Mouse (Mus musculus): Measurements from ENCODE around the gene Zbed5. TPM values are rescaled to one million over a fixed set of nuclear protein-coding genes. Genes with fewer than 3 reads are reported as not detected.

Zbed5 gene
- total and polyA plus RNA-seq, 3 experiments, result 4.0 to 4.2 TPM; not detected in 1

DNA sequence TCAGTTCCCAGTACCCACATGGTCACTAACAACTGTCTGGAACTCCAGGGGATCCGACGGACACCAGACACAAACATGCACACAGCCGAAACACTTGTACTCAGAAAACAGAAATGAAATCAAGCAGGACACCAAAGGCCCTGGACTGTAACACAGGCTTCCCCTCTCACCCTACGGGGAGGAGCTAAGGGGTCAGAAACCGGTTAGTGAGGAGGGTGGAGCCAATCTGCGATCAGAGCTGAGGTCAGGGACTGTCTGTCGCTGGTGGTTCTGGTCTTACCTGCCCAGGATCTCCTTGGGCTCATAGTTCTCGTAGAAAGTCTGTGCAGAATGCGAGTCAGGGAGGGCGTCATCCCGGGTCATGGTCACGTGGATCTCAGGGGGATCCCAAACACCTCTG, 21.6 kb upstream of the Zbed5 start:
- no peak overlapping the region for H3K4me3 ChIP-seq (ENCODE audit: control insufficient read depth in 1 of 2, insufficient read depth in 1 of 2, low read depth in 2 of 2, low read length in 2 of 2)
- no peak overlapping the region for H3K27ac ChIP-seq (ENCODE audit: control insufficient read depth, low read depth, low read length)
- H3K79me2 ChIP-seq (ENCODE audit: control insufficient read depth, insufficient read depth, low read length, poor library complexity), result no peaks in the 10 kb centered on the region
- no peak overlapping the region for H3K9ac ChIP-seq (ENCODE audit: control insufficient read depth, low read depth, low read length, poor library complexity, severe bottlenecking)
- no peaks in the 10 kb centered on the region for H3K36me3 ChIP-seq (ENCODE audit: control insufficient read depth in 1 of 2, insufficient read depth in 2 of 2, low read length in 2 of 2)
- TF ChIP-seq E2F4 (IDR thresholded peaks at IDR 0.05; ENCODE audit: borderline replicate concordance, low read depth, low read length), result no peak
- no peak for TF ChIP-seq RCOR1 (IDR thresholded peaks at IDR 0.05; ENCODE audit: low read depth, low read length)
- TF ChIP-seq USF1 (IDR thresholded peaks at IDR 0.05; ENCODE audit: low read depth, low read length), result no peak
- TF ChIP-seq TAL1 (IDR thresholded peaks at IDR 0.05; ENCODE audit: low read length), result no peak
- TF ChIP-seq USF2 (IDR thresholded peaks at IDR 0.05; ENCODE audit: borderline replicate concordance in 1 of 2, insufficient read depth in 1 of 2, low read depth in 1 of 2, low read length in 2 of 2), result no peak
- no peak for TF ChIP-seq ELF1 (IDR thresholded peaks at IDR 0.05; ENCODE audit: low read depth, low read length)
- no peak for TF ChIP-seq KAT2A (conservative IDR thresholded peaks at IDR 0.05; ENCODE audit: low read depth, low read length)
- no peak for TF ChIP-seq ZNF384 (IDR thresholded peaks at IDR 0.05; ENCODE audit: low read depth, low read length)
- TF ChIP-seq CHD2 (IDR thresholded peaks at IDR 0.05; ENCODE audit: low read length), result no peak
- TF ChIP-seq RAD21 (IDR thresholded peaks at IDR 0.05; ENCODE audit: low read depth, low read length), result no peak
- TF ChIP-seq UBTF (IDR thresholded peaks at IDR 0.05; ENCODE audit: borderline replicate concordance, insufficient read depth, low read depth, low read length), result no peak
- TF ChIP-seq CTCF (IDR thresholded peaks at IDR 0.05 in 2 of 3, conservative IDR thresholded peaks at IDR 0.05 in 1 of 3; ENCODE audit: control insufficient read depth in 1 of 3, insufficient read depth in 1 of 3, low read depth in 2 of 3, low read length in 3 of 3, poor library complexity in 1 of 3, severe bottlenecking in 1 of 3), result no peak
- TF ChIP-seq ZKSCAN1 (IDR thresholded peaks at IDR 0.05; ENCODE audit: low read depth, low read length), result no peak
- TF ChIP-seq GATA1 (IDR thresholded peaks at IDR 0.05; ENCODE audit: low read depth, low read length), result no peak
- no peak for TF ChIP-seq EP300 (IDR thresholded peaks at IDR 0.05; ENCODE audit: low read depth in 1 of 2, low read length in 2 of 2)
- no peak for DNase-seq (ENCODE audit: low read depth, low spot score)
- no peaks in the 10 kb centered on the region for H3K4me1 ChIP-seq (ENCODE audit: control insufficient read depth in 1 of 2, insufficient read depth in 2 of 2, low read length in 2 of 2)
- H3K9me3 ChIP-seq (replicated peaks; ENCODE audit: insufficient read depth, low read length), result no peaks in the 10 kb centered on the region
- H3K27me3 ChIP-seq (ENCODE audit: control insufficient read depth in 1 of 2, insufficient read depth in 2 of 2, low read length in 2 of 2), result no peaks in the 10 kb centered on the region

GRCm38 (mm10) chr5:129875098-129875497, 20.4 kb upstream of the Zbed5 start:
- TF ChIP-seq USF1 (IDR thresholded peaks at IDR 0.05; ENCODE audit: low read depth, low read length) (no peak), ELF1 (IDR thresholded peaks at IDR 0.05; ENCODE audit: low read depth, low read length) (no peak)
- Histone ChIP-seq H3K27ac (ENCODE audit: control insufficient read depth, low read depth, low read length) (no peak overlapping the region), H3K4me3 (ENCODE audit: control insufficient read depth in 1 of 2, insufficient read depth in 1 of 2, low read depth in 2 of 2, low read length in 2 of 2) (no peak overlapping the region), H3K36me3 (ENCODE audit: control insufficient read depth in 1 of 2, insufficient read depth in 2 of 2, low read length in 2 of 2) (no peaks in the 10 kb centered on the region), H3K4me1 (ENCODE audit: control insufficient read depth in 1 of 2, insufficient read depth in 2 of 2, low read length in 2 of 2) (no peaks in the 10 kb centered on the region), H3K9me3 (replicated peaks; ENCODE audit: insufficient read depth, low read length) (no peaks in the 10 kb centered on the region), H3K79me2 (ENCODE audit: control insufficient read depth, insufficient read depth, low read length, poor library complexity) (no peaks in the 10 kb centered on the region), H3K27me3 (ENCODE audit: control insufficient read depth in 1 of 2, insufficient read depth in 2 of 2, low read length in 2 of 2) (no peaks in the 10 kb centered on the region), H3K9ac (ENCODE audit: control insufficient read depth, low read depth, low read length, poor library complexity, severe bottlenecking) (no peak overlapping the region)
- no peak for DNase-seq (ENCODE audit: low read depth, low spot score)
